Mouse (Mus musculus) G1E (cell line): Measurements from ENCODE around the gene Ap2a1.

Source experiments
- CTCF ChIP-seq: IDR thresholded peaks from 2 replicates; pipeline ENCODE4 v1.5.1; 2012; ENCODE audit warnings: low read depth, low read length, inconsistent platforms, mixed read lengths
- GATA1 ChIP-seq: IDR thresholded peaks from 2 replicates; pipeline ENCODE4 v1.6.1; 2012; ENCODE audit warnings: borderline replicate concordance, low read length, inconsistent platforms, mixed read lengths

- no peak for TF ChIP-seq CTCF
- TF ChIP-seq GATA1, result no peak
Observed at GRCm38 (mm10) chr7:44919127-44919526, 10.2 kb downstream of the Ap2a1 start.
